Comparison of ENCODE assay signal across 28 mouse cellular contexts in the genomic region with DNA sequence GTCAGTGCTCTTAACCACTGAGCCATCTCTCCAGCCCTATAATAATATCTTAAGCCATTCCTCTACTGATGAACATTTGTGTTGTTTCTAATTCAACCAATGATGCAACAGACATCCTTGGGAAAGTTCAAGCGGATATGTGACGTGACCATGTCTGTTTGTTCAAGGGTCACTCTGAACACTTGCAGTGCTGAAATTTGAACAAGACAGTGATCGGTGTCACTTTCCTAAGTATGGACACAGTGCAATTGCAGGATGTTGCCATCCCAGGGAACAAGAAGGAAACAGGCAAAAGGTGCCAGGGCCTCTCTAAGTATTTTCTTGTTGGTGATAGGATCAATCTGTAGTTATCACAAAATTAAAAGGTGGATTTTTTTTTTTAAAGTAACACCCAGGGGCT.
"Had no signal": no experiment of that assay in that cellular context is flagged by ENCODE, and none has a peak within 500 bp of the region (broad histone marks: within the 10 kb centered on the region; RNA-seq: fewer than 3 reads in every experiment).

No protein-coding gene starts in this region.

- DNase-seq: cerebellum, adult 8-10 months; cerebellum, adult 9-10 months; cerebellum, adult 9-11 months; cerebellum, postnatal 10 days; cerebellum, postnatal 14 days; cerebellum, postnatal 25 days; cerebellum, postnatal 36 days; embryo, embryonic 11 days; forebrain, postnatal 0 days; gastrocnemius, adult 2 months; gastrocnemius, postnatal 10 days; gastrocnemius, postnatal 14 days; gastrocnemius, postnatal 25 days; gastrocnemius, postnatal 36 days; heart, adult 11 months; heart, adult 18-20 months; heart, adult 2 months had no signal

- H3K9me3 ChIP-seq: embryonic facial prominence, embryonic 10.5 days; embryonic facial prominence, embryonic 12.5 days; embryonic facial prominence, embryonic 13.5 days; embryonic facial prominence, embryonic 15.5 days; forebrain, embryonic 10.5 days; forebrain, embryonic 12.5 days; forebrain, embryonic 13.5 days; forebrain, embryonic 15.5 days had no signal

- H3K4me3 ChIP-seq: embryonic facial prominence, embryonic 10.5 days; embryonic facial prominence, embryonic 12.5 days; embryonic facial prominence, embryonic 13.5 days; embryonic facial prominence, embryonic 15.5 days; erythroblast, embryonic 14.5 days; forebrain, embryonic 10.5 days; forebrain, embryonic 12.5 days; forebrain, embryonic 13.5 days; forebrain, embryonic 15.5 days; gastrocnemius, adult 2 months; heart, adult 2 months had no signal

- H3K4me1 ChIP-seq: embryonic facial prominence, embryonic 10.5 days; embryonic facial prominence, embryonic 12.5 days; embryonic facial prominence, embryonic 13.5 days; embryonic facial prominence, embryonic 15.5 days; forebrain, embryonic 10.5 days; forebrain, embryonic 12.5 days; forebrain, embryonic 13.5 days; forebrain, embryonic 15.5 days had no signal

- H3K9ac ChIP-seq: embryonic facial prominence, embryonic 12.5 days; embryonic facial prominence, embryonic 13.5 days; embryonic facial prominence, embryonic 15.5 days; forebrain, embryonic 12.5 days; forebrain, embryonic 13.5 days; forebrain, embryonic 15.5 days; forebrain, postnatal 0 days had no signal

- H3K36me3 ChIP-seq: embryonic facial prominence, embryonic 10.5 days; embryonic facial prominence, embryonic 12.5 days; embryonic facial prominence, embryonic 13.5 days; embryonic facial prominence, embryonic 15.5 days; forebrain, embryonic 10.5 days; forebrain, embryonic 12.5 days; forebrain, embryonic 15.5 days had no signal

- H3K27ac ChIP-seq: embryonic facial prominence, embryonic 10.5 days; embryonic facial prominence, embryonic 12.5 days; embryonic facial prominence, embryonic 13.5 days; embryonic facial prominence, embryonic 15.5 days; forebrain, embryonic 10.5 days; forebrain, embryonic 12.5 days; forebrain, embryonic 13.5 days; forebrain, embryonic 15.5 days; gastrocnemius, adult 2 months; heart, adult 2 months had no signal

- ATAC-seq: forebrain, embryonic 13.5 days; forebrain, embryonic 14.5 days; forebrain, embryonic 15.5 days; forebrain, embryonic 16.5 days had no signal

- H3K27me3 ChIP-seq: embryonic facial prominence, embryonic 12.5 days; embryonic facial prominence, embryonic 13.5 days; embryonic facial prominence, embryonic 15.5 days; forebrain, embryonic 12.5 days; forebrain, embryonic 13.5 days; forebrain, embryonic 15.5 days had no signal

- H3K4me2 ChIP-seq: embryonic facial prominence, embryonic 12.5 days; embryonic facial prominence, embryonic 13.5 days; embryonic facial prominence, embryonic 15.5 days; forebrain, embryonic 12.5 days; forebrain, embryonic 13.5 days; forebrain, embryonic 15.5 days had no signal
